Mouse (Mus musculus) spleen, embryonic (tissue): ENCODE measurements around the gene C330007P06Rik.

Experiments
- CTCF ChIA-PET: fragments of 350-600 bp; sonication (Branson Sonifier 250); formaldehyde crosslinking; loops from one replicate; lab custom pipeline; 2022; lab: Charles Lee

The C330007P06Rik gene

DNA sequence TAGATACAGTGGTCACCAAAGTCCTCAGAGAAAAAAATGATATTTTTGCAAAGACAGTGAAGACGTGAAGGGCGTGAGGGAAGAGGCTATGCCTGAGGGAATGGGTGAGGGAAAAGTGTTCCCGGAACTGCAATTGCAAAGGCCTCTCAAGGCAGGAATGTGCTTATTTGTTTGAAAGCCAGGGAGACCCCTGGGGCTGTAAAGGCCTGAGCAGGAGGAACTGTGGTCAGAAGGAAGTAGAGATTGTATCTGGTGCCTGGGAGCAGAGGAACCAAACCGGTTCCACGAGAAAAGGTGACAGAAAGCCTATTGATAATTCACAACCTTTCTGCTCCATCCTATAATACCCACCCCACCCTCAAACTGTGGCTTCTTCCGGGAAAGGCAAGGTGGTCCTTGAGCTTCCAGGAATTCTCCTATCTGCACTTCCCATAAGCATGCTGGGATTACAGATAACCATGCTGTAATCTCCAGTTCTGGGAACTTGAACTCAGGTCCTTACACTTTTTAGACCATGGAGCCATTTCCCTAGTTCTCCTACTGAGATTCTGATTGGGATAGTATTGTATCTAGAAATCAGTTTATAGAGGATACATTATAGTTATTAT, 36.7 kb downstream of the C330007P06Rik start:
- CTCF ChIA-PET, result no interaction called here

- CTCF ChIA-PET, result interaction anchor here (0.8 kb wide), 1 partner anchor 18 kb away, joined by 3 read pairs; no protein-coding TSS in a partner anchor
Measured at GRCm38 (mm10) chrX:36833397-36834084, 40.4 kb downstream of the C330007P06Rik start.

DNA sequence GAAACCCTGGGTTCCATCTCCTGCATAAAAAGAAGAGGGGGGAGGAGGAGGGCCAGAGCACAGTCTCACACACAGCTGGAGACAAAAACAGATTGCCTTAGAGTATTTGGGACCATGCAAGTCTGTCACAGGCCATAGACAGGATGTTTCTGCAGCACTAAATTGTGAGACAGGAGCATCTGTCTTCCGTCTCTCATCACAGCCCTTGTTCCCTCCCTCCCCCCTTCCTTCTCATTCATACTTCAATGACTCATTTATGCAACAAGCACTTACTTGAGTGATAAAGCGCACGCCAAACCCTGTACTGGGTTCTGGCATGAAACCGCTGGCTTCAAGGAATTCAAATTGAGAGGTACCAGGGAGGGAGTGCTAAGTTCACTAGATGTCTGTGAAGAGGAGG, 42.3 kb downstream of the C330007P06Rik start:
- CTCF ChIA-PET, result no interaction called here

- CTCF ChIA-PET, result no interaction called here
Measured at GRCm38 (mm10) chrX:36830271-36830670, 43.6 kb downstream of the C330007P06Rik start.

DNA sequence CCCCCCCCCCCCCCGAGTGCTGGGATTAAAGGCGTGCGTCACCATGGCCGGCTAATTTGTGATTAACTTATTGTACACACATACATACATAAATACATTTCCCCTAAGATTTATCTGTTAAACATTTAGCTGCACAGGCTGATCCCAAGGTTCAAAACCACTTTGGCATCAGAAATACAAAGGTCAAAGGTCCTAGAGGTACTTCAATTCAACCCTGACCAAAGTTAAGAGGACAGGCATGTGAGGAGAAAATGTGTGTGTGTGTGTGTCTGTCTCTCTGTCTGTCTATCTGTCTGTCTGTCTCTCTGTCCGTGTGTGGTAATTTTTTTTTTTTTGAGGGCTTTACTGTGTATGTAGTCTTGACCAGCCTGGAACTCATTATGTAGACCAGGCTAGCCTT, 47.0 kb downstream of the C330007P06Rik start:
- CTCF ChIA-PET, result no interaction called here

GRCm38 (mm10) chrX:36825032-36825431, 48.9 kb downstream of the C330007P06Rik start:
- CTCF ChIA-PET, result no interaction called here

GRCm38 (mm10) chrX:36823932-36824711, 49.8 kb downstream of the C330007P06Rik start:
- CTCF ChIA-PET, result no interaction called here

GRCm38 (mm10) chrX:36820201-36820600, 53.7 kb downstream of the C330007P06Rik start:
- CTCF ChIA-PET, result no interaction called here

DNA sequence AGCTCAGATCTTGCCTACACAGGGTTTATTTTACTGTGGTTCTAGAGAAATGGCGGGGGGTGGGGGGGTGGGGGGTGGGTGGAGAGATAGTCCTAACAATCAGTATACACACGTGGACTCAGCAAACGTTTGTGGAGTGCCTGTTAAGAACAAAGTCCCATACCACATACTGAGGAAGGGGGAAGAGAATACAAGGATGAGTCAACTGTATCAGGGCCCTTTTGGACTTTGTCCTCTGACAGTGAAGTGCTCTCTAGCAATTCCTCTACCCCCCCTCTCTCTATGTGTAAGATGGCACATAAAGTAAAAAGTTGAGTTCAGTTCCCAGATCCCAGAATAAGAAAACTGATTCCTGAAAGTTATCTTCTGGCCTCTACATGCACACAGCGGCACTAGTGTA, 54.3 kb downstream of the C330007P06Rik start:
- CTCF ChIA-PET, result interaction anchor here (0.6 kb wide), 2 partner anchors 53 to 78 kb away, joined by 3 to 8 read pairs; no protein-coding TSS in a partner anchor

DNA sequence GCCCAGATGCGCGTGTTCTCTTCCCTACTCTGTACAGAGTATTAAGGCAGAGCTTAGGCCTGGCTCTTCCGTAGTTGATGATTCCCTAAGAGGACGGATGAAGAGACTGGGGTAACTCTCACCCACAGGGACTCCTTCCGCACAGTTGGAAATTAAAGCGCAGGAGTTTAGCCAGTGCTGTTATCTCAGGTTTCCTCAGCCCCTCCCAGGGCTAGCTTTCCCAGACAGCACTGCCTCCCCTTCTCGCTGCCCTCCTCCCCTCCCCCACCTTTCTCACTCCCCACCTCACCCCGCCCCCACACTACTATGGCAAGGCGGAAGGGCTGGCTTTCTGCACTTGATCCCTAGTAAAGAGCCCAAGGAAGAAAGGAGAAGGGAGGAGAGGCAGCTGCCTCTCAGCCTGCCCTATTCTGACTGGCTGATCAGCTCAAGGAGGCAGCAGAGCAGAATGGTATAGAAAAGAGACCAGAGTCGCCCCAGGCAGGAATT, 56.9 kb downstream of the C330007P06Rik start:
- CTCF ChIA-PET, result interaction anchor here (0.6 kb wide), 1 partner anchor 12 kb away, joined by 5 read pairs; no protein-coding TSS in a partner anchor

DNA sequence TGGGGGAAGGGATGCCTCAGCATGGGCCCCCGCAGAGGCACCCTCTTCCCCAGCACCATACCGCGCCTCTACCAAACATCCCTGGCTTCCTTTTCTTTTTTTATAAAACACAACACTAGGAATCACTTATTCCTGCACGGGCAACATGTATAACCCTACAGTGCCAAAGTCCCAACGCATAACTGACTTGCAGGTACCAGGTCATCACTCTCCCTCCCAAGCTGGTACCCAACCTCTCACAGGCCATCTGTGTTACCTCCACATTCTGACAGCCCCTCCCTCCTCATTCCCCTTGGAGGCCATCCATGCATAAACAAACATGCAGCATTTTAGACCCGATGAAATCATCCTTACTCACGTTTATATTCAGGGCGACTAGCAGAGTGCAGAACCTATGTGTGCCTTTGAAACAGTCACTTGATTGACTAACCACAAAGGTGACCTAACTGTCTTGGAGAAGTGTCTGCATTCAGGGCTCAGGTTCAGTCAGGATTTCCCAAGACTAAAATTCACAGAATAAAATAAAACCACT, 57.5 kb downstream of the C330007P06Rik start:
- CTCF ChIA-PET, result no interaction called here

- CTCF ChIA-PET, result interaction anchor here (0.5 kb wide), 1 partner anchor 17 kb away, joined by 3 read pairs; no protein-coding TSS in a partner anchor
Measured at GRCm38 (mm10) chrX:36815439-36815838, 58.5 kb downstream of the C330007P06Rik start.

- CTCF ChIA-PET, result no interaction called here
Measured at GRCm38 (mm10) chrX:36815022-36815421, 58.9 kb downstream of the C330007P06Rik start.

- CTCF ChIA-PET, result no interaction called here
Measured at GRCm38 (mm10) chrX:36814161-36814836, 59.6 kb downstream of the C330007P06Rik start.

- CTCF ChIA-PET, result no interaction called here
Measured at GRCm38 (mm10) chrX:36811377-36811776, 62.5 kb downstream of the C330007P06Rik start.

- CTCF ChIA-PET, result no interaction called here
Measured at GRCm38 (mm10) chrX:36808318-36808683, 65.6 kb downstream of the C330007P06Rik start.

DNA sequence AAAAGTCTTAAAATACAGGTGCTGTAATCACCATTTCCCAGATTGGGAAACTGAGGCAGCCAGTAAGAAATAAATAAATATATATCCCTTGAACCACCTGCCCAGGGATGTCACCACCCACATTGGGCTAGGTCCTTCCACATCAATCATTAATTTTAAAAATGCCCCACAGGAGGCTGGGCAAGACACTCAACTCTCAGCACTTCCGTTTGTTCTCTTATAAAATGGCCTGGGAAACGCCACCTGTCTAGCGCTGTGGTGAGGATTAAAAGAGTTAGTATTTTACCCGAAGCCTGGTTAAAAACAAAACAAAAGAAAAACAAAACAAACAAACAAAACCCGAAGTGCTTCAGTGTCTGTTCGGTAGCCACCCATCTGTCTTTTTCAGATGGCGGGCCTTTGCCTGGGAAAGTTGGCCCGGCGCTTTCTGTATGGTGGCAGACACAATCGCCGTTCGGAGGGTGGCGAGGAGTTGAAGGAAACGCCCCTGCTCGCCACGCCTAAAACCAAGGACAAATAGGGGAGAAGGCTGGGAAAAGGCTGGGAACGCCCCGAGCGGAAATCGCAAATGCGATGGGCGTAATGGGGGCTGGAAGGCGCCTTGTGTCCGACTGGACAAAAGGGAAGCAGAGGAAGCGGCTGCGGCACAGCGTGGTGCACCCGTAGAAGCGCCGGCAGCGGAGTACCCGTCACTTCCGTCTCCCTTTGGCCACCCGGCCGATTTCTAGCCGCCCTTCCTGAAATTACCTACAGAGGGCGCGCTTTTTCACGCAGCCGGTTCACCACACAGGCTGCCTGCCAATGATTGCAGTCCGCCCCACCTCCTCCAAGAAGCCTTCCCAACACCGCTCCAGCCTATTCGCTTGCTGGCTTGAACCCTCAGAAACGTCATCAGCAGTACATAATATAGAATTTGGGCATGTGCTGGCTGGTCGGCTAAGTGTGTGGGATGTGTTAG, 66.3 kb downstream of the C330007P06Rik start:
- CTCF ChIA-PET, result no interaction called here

DNA sequence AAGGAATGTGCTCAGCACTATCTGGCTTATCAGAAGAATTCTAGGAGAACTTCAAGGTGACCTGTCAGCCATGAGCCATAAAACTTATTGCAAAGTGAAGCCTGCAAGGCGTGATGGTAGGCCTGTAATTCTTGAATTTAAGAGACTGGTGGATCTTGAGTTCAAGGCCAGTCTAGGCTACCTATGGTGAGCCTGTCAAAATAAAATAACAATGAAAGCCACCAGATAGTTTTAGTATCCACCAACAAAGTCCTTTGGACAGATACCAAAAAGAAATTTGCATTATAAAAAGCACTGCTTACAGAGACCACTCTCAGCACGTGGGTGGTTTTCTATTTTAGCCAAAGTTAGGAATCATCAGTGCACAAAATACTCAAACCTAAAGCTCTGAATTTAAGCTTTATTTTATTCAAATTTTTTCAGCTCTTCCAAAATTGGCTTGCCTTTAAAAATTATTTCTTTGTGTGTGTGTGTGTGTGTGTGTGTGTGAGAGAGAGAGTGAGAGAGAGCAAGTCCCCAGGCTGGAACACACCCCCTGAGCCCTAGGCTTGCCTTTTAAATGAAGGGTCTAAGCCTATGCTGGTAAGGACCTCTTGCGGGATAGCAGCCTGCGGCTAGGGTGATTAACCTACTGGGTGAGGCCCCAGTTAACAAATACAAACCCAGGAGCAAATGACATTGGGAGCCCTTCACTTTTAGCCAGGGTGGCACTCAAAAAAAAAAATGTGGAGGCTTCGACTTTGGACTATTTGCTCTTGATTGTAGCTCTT, 68.3 kb downstream of the C330007P06Rik start:
- CTCF ChIA-PET, result no interaction called here

GRCm38 (mm10) chrX:36804196-36804595, 69.7 kb downstream of the C330007P06Rik start:
- CTCF ChIA-PET, result no interaction called here
